Mouse (Mus musculus) cerebellum, adult 2 months (tissue): ENCODE data around the gene Akap9. TPM values are rescaled to one million over a fixed set of nuclear protein-coding genes. Genes with fewer than 3 reads are reported as not detected.
"Not testable (repeated sequence)": the region's sequence is repeated elsewhere in the genome, so short reads cannot be mapped to it uniquely, and the experiment has no call there.

Source experiments
- DNase-seq, 2 experiments: peaks; one replicate each; pipeline ENCODE4 v3.0.0; 2021
- H3K27ac ChIP-seq: fragments of 200-500 bp; 2 replicates; pipeline ENCODE4 v1.5.1; 2012; ENCODE audit warnings: low read length, control low read depth, inconsistent platforms; ENCODE audit not compliant: insufficient read depth
- H3K27me3 ChIP-seq: fragments of 200-500 bp; 2 replicates; pipeline ENCODE4 v1.6.1; 2012; ENCODE audit warnings: inconsistent platforms, mild to moderate bottlenecking, low read length, moderate library complexity; ENCODE audit not compliant: control insufficient read depth, insufficient read depth
- H3K4me1 ChIP-seq: fragments of 200-500 bp; 2 replicates; pipeline ENCODE4 v1.6.1; 2011; ENCODE audit warnings: low read length; ENCODE audit not compliant: control insufficient read depth, insufficient read depth
- H3K4me3 ChIP-seq: fragments of 200-500 bp; replicated peaks from 2 replicates; pipeline ENCODE3; 2011; ENCODE audit warnings: mild to moderate bottlenecking, low read depth, low read length, control low read depth; ENCODE audit not compliant: insufficient read depth
- CTCF ChIP-seq: fragments of 200-500 bp; IDR thresholded peaks from 2 replicates; pipeline ENCODE4 v1.5.1; 2011; ENCODE audit warnings: low read depth, mild to moderate bottlenecking, control low read depth, low read length, moderate library complexity, borderline replicate concordance; ENCODE audit not compliant: insufficient read depth
- POLR2A ChIP-seq: fragments of 200-500 bp; IDR thresholded peaks from 2 replicates; pipeline ENCODE4 v1.6.1; 2011; ENCODE audit warnings: low read length, control low read depth, borderline replicate concordance; ENCODE audit not compliant: insufficient read depth
- WGBS: fragments of 180-500 bp; shearing (Covaris S2); methylation state at CpG from one replicate; pipeline ENCODE4 v1.1.7; 2018; 5-methylcytosine and 5-hydroxymethylcytosine counted together
- polyA plus RNA-seq: library from polyadenylated mRNA; depleted of rRNA; stranded (reverse); fragments of >200 nt; gene quantifications from 2 replicates; pipeline ENCODE4 v1.2.3, GENCODE M21; 2012

The Akap9 gene
- polyA plus RNA-seq, 1 experiment = 28.9 TPM

DNA sequence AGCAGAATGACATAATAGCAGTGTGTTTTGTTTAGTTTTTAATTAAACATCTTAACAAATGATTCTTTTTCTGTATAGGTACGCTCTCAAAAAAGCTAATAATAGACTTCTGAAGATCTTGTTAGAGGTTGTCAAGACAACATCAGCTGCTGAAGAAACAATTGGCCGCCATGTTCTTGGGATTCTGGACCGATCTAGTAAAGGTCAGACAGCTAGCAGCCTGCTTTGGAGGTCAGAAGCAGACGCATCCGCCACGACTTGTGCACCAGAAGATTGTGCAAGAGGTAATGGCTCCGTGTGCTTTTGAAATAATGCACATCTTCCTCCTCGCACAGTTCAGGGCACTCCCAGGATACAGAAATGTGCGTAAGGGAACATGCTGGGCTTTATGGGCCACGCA is 80.4 kb downstream of the Akap9 start:
- no peak overlapping the region for H3K4me3 ChIP-seq
- DNase-seq = no peak
- 96% methylated on average over 10 of the region's 10 CpGs for WGBS
- H3K4me1 ChIP-seq = peaks cover 9% of the 10 kb centered on the region; the same call in 1 of the 2 replicates
- TF ChIP-seq POLR2A (no peak), CTCF (no peak)
- H3K27ac ChIP-seq = no peak overlapping the region
- no peaks in the 10 kb centered on the region for H3K27me3 ChIP-seq

DNA sequence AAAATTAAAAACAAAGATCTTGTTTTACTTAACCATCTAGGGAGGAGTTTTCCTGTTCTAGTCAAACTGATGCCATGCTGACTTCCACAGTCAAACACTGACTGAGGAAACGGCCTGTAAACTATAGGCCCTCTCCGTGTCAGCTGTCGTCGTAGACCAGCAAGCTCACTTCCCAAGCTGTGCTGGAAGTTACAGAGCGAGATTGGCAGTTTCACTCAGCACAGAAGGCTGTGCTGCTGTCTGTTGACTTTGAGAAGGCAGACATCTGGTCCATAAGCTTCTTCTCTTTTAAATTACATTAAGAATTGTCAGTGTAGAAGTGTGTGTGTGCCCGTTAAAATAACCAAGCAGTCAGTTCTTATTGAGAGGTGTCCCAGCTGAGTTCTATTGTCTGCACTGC is 81.7 kb downstream of the Akap9 start:
- TF ChIP-seq POLR2A = no peak
- no peak for TF ChIP-seq CTCF
- WGBS = 84% methylated on average over 6 of the region's 6 CpGs
- Histone ChIP-seq H3K27me3 (no peaks in the 10 kb centered on the region), H3K4me1 (peaks cover 9% of the 10 kb centered on the region; the same call in 1 of the 2 replicates), H3K27ac (no peak overlapping the region), H3K4me3 (no peak overlapping the region)
- DNase-seq = no peak

DNA sequence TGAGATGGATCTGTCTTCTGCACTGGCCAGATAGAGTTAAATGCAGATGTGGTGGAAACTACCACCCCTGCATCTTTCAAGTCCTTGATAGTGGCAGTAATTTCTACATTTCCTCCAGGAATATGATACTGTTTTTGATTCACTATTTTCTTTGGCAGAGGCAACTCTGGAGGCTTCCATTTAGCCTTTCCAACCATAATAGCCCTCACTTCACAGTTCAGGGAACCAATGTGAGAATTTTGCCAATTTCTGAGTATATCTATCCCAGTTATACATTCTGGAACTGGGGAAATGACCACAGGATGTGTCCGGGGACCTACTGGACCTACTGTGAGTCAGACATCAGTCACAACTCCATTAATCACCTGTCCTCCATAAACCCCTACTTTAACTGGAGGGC is 89.8 kb downstream of the Akap9 start:
- not testable (repeated sequence) for H3K4me3 ChIP-seq, H3K27ac ChIP-seq, H3K4me1 ChIP-seq, H3K27me3 ChIP-seq, DNase-seq
- WGBS = 92% methylated on average over 1 of the region's 1 CpGs

DNA sequence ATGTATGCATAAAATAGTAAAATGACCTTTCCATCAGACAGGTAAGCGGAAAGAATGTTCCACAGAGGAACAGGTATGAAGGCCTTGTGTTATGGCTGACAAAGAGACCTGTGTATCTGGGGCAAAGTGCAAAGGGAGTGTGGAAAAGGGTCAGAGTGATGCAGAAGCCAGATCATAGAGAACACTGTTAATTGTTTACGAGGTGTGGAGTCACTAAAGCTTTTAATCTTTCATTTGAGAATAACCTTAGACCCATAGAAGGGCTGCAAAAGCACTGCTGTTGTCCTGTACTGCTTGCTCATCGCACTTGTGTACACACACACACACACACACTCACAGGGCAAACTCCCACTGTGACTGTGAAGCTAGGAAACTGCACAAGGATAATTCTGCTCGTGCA is 91.5 kb downstream of the Akap9 start:
- 90% methylated on average over 4 of the region's 4 CpGs for WGBS
- H3K4me1 ChIP-seq = no peaks in the 10 kb centered on the region; the same call in none of the 2 replicates
- no peak overlapping the region for H3K27ac ChIP-seq
- DNase-seq = no peak
- no peaks in the 10 kb centered on the region for H3K27me3 ChIP-seq
- TF ChIP-seq POLR2A = no peak
- TF ChIP-seq CTCF = no peak
- H3K4me3 ChIP-seq = no peak overlapping the region

DNA sequence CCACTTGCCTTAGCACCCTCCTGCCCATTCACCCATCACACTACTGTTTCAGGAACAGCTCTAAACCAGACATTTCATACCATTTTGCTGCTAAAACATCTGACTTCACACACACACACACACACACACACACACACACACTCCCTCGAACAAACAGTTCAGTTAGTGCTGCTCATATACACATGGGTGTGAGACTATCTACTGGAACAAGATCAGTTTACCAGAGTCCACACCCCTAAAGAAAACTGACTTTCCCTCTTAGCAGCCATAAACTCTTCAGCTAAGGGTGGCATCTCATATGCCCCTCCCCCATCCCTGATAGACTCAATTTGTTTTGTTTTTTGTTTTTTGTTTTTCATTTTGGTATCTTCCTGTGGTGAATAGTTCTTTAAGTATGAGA is 92.2 kb downstream of the Akap9 start:
- Histone ChIP-seq H3K27me3 (no peaks in the 10 kb centered on the region), H3K27ac (no peak overlapping the region), H3K4me3 (no peak overlapping the region), H3K4me1 (no peaks in the 10 kb centered on the region; the same call in none of the 2 replicates)
- DNase-seq = no peak
- TF ChIP-seq POLR2A (no peak), CTCF (no peak)
- 88% methylated on average over 1 of the region's 1 CpGs for WGBS

DNA sequence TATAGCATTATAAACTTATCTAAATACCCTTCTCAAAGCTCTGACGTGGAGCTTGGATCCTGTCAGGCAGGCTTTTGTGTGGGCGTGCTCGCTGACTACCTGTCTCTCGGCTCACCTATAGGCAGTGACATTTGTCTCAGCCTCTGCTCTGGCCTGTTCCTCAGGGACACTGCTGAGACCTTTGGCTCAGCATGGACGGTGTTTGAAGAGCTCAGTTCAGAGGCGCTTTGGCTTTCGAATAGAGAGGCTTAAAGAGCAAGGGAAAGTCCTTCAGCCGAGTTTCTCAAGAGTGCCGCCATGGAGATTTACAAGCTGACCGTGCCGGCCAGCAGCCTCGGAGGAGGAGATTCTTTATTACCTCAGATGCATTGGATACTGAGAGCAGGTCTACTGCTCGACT is 95.3 kb downstream of the Akap9 start:
- Histone ChIP-seq H3K4me1 (no peaks in the 10 kb centered on the region; the same call in none of the 2 replicates), H3K4me3 (no peak overlapping the region), H3K27me3 (no peaks in the 10 kb centered on the region), H3K27ac (peak overlapping the region; percentile 17; the same call in 1 of the 2 replicates)
- 16% methylated on average over 13 of the region's 13 CpGs for WGBS
- DNase-seq = peak; percentile 35 to 41
- TF ChIP-seq CTCF = no peak
- no peak for TF ChIP-seq POLR2A

DNA sequence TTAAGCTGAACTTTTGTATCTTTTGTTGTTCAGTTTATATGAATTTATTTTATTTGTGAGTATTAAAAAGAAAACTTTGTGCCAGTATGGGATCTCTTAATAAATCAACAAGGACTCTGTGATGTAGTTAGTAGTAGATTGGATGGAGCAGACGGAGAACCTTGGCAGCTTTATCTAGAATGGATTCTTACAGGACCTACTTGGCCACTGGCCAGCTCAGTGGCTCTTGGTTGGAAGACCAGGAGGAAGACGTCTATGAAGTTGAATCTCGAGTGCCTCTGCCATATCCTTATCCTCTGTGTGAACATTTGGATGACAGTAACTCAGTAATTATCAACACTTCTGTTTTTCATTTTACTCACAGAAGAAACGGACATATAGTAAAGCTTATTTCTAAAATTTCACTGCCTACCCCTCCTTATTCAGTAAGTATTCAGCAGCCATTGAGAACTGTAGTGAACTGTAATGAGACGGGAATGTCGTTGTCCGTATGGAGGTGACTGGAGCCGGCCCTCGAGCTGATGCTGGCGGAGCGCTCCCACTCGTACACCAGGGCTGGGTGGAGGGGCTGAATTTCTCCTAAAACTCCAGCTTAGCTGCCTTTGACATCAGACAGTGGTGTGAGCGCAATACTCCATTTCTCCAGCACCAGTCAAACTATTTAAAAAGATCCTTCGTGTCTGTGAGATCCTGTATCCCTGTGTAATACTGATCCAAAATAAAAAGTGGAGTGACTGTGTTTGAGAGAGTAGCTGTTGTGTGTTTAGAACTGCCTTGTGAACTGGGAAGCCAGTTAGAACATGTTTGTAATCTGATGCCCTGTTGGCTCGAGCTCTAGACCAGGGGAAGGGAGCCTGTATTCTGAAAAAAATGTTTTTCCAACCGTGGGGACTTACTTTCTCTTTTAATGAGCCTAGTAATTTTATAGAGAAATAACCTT is 96.2 kb downstream of the Akap9 start:
- TF ChIP-seq POLR2A (no peak), CTCF (no peak)
- H3K4me1 ChIP-seq = no peaks in the 10 kb centered on the region; the same call in none of the 2 replicates
- DNase-seq = peak; percentile 48 to 66
- H3K4me3 ChIP-seq = no peak overlapping the region
- 61% methylated on average over 16 of the region's 16 CpGs for WGBS
- no peak overlapping the region for H3K27ac ChIP-seq
- no peaks in the 10 kb centered on the region for H3K27me3 ChIP-seq

DNA sequence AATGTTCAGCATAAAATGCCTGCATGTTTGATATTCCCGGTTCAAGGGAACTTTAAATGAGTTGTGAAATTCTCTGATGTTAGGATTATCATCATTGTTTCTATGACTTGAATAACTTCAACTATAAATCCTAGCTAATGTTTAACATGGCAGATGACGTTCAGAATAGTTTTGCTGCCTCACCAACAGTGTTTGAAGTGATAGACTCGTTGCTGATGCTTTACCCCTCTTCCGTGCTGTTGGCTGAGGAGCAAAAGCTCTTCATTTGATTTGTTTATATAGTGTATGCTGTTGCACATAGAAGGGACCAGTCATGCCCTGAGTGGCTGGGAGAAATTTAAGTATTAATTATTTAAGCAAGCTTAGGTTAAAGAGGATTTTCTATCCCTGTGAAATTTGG is 96.9 kb downstream of the Akap9 start:
- H3K4me1 ChIP-seq = no peaks in the 10 kb centered on the region; the same call in none of the 2 replicates
- 78% methylated on average over 4 of the region's 4 CpGs for whole genome bisulfite sequencing
- DNase-seq = no peak
- TF ChIP-seq POLR2A = no peak
- no peak for TF ChIP-seq CTCF
- H3K27ac ChIP-seq = no peak overlapping the region
- H3K27me3 ChIP-seq = no peaks in the 10 kb centered on the region
- no peak overlapping the region for H3K4me3 ChIP-seq

DNA sequence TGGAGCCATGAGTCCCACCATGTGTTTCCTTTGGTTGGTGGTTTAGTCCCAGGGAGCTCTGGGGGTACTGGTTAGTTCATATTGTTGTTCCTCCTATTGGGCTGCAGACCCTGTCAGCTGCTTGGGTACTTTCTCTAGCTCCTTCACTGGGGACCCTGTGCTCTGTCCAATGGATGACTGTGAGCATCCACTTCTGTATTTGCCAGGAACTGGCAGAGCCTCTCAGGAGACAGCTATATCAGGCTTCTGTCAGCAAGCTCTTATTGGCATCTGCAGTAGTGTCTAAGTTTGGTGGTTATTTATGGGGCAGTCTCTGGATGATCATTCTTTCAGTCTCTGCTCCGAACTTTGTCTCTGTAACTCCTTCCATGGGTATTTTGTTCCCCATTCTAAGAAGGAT is 98.5 kb downstream of the Akap9 start:
- 96% methylated on average over 1 of the region's 1 CpGs for WGBS
- not testable (repeated sequence) for H3K27me3 ChIP-seq, H3K4me1 ChIP-seq, DNase-seq, H3K27ac ChIP-seq, H3K4me3 ChIP-seq
